Mouse (Mus musculus) bone marrow, adult 2 months (tissue): ENCODE results near the gene Klhdc3. TPM values are rescaled to one million over a fixed set of nuclear protein-coding genes. Genes with fewer than 3 reads are reported as not detected.
A peak's percentile ranks its signal among the peaks of the same experiment; 100 is the strongest.

Experiments
- H3K27ac ChIP-seq: fragments of 200-500 bp; 2 replicates; pipeline ENCODE4 v1.5.1; 2012; ENCODE audit warnings: low read depth, mild to moderate bottlenecking, control low read depth, inconsistent platforms, low read length; ENCODE audit not compliant: control insufficient read depth, poor library complexity, insufficient read depth
- H3K4me1 ChIP-seq: fragments of 200-500 bp; 2 replicates; pipeline ENCODE4 v1.6.1; 2011; ENCODE audit warnings: low read length; ENCODE audit not compliant: control insufficient read depth, insufficient read depth
- H3K4me3 ChIP-seq: fragments of 200-500 bp; replicated peaks from 2 replicates; pipeline ENCODE3; 2011; ENCODE audit warnings: mild to moderate bottlenecking, low read depth, low read length, control low read depth; ENCODE audit not compliant: control insufficient read depth
- CTCF ChIP-seq: fragments of 200-500 bp; IDR thresholded peaks from 2 replicates; pipeline ENCODE4 v1.5.1; 2011; ENCODE audit warnings: low read length, control low read depth; ENCODE audit not compliant: control insufficient read depth, insufficient read depth
- POLR2A ChIP-seq: fragments of 200-500 bp; IDR thresholded peaks from 2 replicates; pipeline ENCODE4 v1.6.1; 2011; ENCODE audit warnings: low read depth, mild to moderate bottlenecking, control low read depth, low read length, borderline replicate concordance; ENCODE audit not compliant: control insufficient read depth
- WGBS: fragments of 180-500 bp; shearing (Covaris S2); methylation state at CpG from one replicate; pipeline ENCODE4 v1.1.7; 2018; 5-methylcytosine and 5-hydroxymethylcytosine counted together
- polyA plus RNA-seq: library from polyadenylated mRNA; stranded (reverse); fragments of >200 nt; gene quantifications from 2 replicates; pipeline ENCODE4 v1.2.4, GENCODE M21; 2011; ENCODE audit warnings: low replicate concordance; ENCODE audit not compliant: missing spikeins, insufficient read depth, insufficient read length

Gene Klhdc3
- polyA plus RNA-seq, 1 experiment, result 37.6 TPM

GRCm38 (mm10) chr17:46628791-46629684, 51.7 kb downstream of the Klhdc3 start, which contains the start of gene Ptk7:
TSS of gene Ptk7 (minus strand) at chr17:46629504.
- H3K4me1 ChIP-seq, result no peaks in the 10 kb centered on the region; the same call in 1 of the 2 replicates
- H3K27ac ChIP-seq, result no peak within 1 kb of the TSS
- TF ChIP-seq POLR2A (no peak), CTCF (no peak)
- WGBS, result under 1% methylated on average over 84 of the region's 90 CpGs
- H3K4me3 ChIP-seq, result peak within 1 kb of the TSS; percentile 2

- no peak for TF ChIP-seq CTCF
- TF ChIP-seq POLR2A, result no peak
- no peak overlapping the region for H3K27ac ChIP-seq
- no peaks in the 10 kb centered on the region; the same call in 1 of the 2 replicates for H3K4me1 ChIP-seq
- WGBS, result 6% methylated on average over 13 of the region's 13 CpGs
- peak overlapping the region; percentile 2 for H3K4me3 ChIP-seq
These were observed 52.3 kb downstream of the Klhdc3 start for GRCm38 (mm10) chr17:46628471-46628790.

GRCm38 (mm10) chr17:46627409-46627808, 53.3 kb downstream of the Klhdc3 start:
- no peak overlapping the region for H3K27ac ChIP-seq
- TF ChIP-seq CTCF (no peak), POLR2A (no peak)
- H3K4me3 ChIP-seq, result no peak overlapping the region
- 69% methylated on average over 6 of the region's 6 CpGs for WGBS
- H3K4me1 ChIP-seq, result no peaks in the 10 kb centered on the region; the same call in 1 of the 2 replicates

- Histone ChIP-seq H3K4me3 (no peak overlapping the region), H3K4me1 (peaks cover 4% of the 10 kb centered on the region), H3K27ac (no peak overlapping the region)
- 60% methylated on average over 12 of the region's 12 CpGs for WGBS
- TF ChIP-seq CTCF (no peak), POLR2A (no peak)
These were observed 56.1 kb downstream of the Klhdc3 start for GRCm38 (mm10) chr17:46624598-46624997.

Other genes starting within 250 kb of the Klhdc3 start
- gene Slc22a7, start 242.5 kb downstream of the Klhdc3 start, polyA plus RNA-seq, result 0.75 TPM in 1 of 2 replicates, not detected in the other
- 0.27 and 1.2 TPM in 2 replicates for gene Ttbk1, start 193.2 kb downstream of the Klhdc3 start, polyA plus RNA-seq
- gene Dnph1, start 184.2 kb downstream of the Klhdc3 start, polyA plus RNA-seq, result 11.5 and 16.2 TPM in 2 replicates
- gene Cul9, start 134.5 kb downstream of the Klhdc3 start, polyA plus RNA-seq, result 11.1 and 14.9 TPM in 2 replicates
- 14.6 and 17.4 TPM in 2 replicates for gene Srf, start 124.7 kb downstream of the Klhdc3 start, polyA plus RNA-seq
- 0.68 and 3.9 TPM in 2 replicates for gene Ptk7, start 51.4 kb downstream of the Klhdc3 start, polyA plus RNA-seq
- gene Klc4, start 34.9 kb downstream of the Klhdc3 start, polyA plus RNA-seq, result 6.6 and 11.9 TPM in 2 replicates
- gene Mrpl2, start 34.7 kb downstream of the Klhdc3 start, polyA plus RNA-seq, result 49.3 and 50.2 TPM in 2 replicates
- 9.1 and 12.5 TPM in 2 replicates for gene Cul7, start 30.6 kb downstream of the Klhdc3 start, polyA plus RNA-seq
- 10.3 and 23.3 TPM in 2 replicates for gene Rrp36, start 6.6 kb downstream of the Klhdc3 start, polyA plus RNA-seq
- gene Mea1, start 2.1 kb downstream of the Klhdc3 start, polyA plus RNA-seq, result 31.5 and 53.0 TPM in 2 replicates
- gene Ppp2r5d, start 24.2 kb upstream of the Klhdc3 start, polyA plus RNA-seq, result 23.7 and 47.1 TPM in 2 replicates
- gene Pex6, start 30.5 kb upstream of the Klhdc3 start, polyA plus RNA-seq, result 22.6 and 28.8 TPM in 2 replicates
- 2.9 and 3.0 TPM in 2 replicates for gene Gnmt, start 48.3 kb upstream of the Klhdc3 start, polyA plus RNA-seq
- gene Cnpy3, start 71.3 kb upstream of the Klhdc3 start, polyA plus RNA-seq, result 25.4 and 46.3 TPM in 2 replicates
- 2.0 TPM in 1 of 2 replicates, not detected in the other for gene Ptcra, start 82.8 kb upstream of the Klhdc3 start, polyA plus RNA-seq
- gene 2310039H08Rik, start 91.7 kb upstream of the Klhdc3 start, polyA plus RNA-seq, result 18.3 and 18.7 TPM in 2 replicates
- gene Rpl7l1, start 101.8 kb upstream of the Klhdc3 start, polyA plus RNA-seq, result 26.9 and 45.0 TPM in 2 replicates
- 3.7 and 16.0 TPM in 2 replicates for gene Bicral, start 177.6 kb upstream of the Klhdc3 start, polyA plus RNA-seq
- 11.8 and 24.5 TPM in 2 replicates for gene Tbcc, start 209.8 kb upstream of the Klhdc3 start, polyA plus RNA-seq
- not detected in 2 replicates for gene Prph2, start 229.5 kb upstream of the Klhdc3 start, polyA plus RNA-seq